ENCODE assay signal across 15 mouse cellular contexts in the genomic region with DNA sequence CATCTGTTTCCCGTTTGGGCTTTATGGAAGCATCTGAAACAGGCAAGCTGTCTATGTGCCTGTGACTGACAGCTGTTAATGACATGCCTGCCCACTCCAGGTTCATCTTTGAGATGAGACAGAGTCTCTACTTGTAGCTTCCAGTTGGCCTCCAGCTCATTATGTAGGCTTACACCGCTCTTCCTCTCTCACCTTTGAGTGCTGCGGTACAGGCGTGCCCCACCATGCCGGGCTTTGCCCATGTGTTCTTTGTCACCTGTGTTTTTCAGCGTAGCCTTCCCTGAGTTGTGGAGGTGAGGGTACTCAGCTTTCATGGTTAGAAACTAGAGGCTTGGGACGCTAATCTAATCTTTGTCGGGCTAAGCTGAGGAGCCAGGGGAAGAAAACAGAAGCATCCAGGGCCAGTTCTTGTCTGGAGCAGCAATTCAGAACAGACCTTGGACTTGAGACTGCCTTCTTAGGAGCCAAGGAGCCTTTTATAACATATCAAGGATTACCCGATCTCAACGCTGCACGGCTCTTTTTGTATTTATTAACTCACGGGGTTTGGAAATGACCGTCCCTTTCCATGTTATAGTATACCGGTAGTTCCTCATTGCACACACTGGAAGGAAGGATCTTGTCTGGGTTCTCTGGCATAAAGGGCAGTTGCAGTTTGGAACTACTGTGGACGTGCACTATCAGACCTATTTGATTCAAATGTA. TPM values are rescaled to one million over a fixed set of nuclear protein-coding genes. Genes with fewer than 3 reads are reported as not detected.
DNase-seq lines count a peak whose midpoint lies in the region; ATAC-seq and TF ChIP-seq lines count a peak whose summit lies in the region.
"Had no signal": no experiment of that assay in that cellular context is flagged by ENCODE, and none has a peak within 500 bp of the region (broad histone marks: within the 10 kb centered on the region; RNA-seq: fewer than 3 reads in every experiment).

No protein-coding gene starts in this region.

- H3K9me3 ChIP-seq in forebrain, embryonic 10.5 days, result no peaks in the 10 kb centered on the region
- H3K9me3 ChIP-seq in forebrain, embryonic 12.5 days, result no peaks in the 10 kb centered on the region
- no peaks in the 10 kb centered on the region for H3K9me3 ChIP-seq in heart, postnatal 0 days (replicated peaks; ENCODE audit: control insufficient read depth, low read length)
- no peaks in the 10 kb centered on the region for H3K9me3 ChIP-seq in stomach, embryonic 15.5 days
- H3K9me3 ChIP-seq in stomach, postnatal 0 days (ENCODE audit: control insufficient read depth, low read length), result no peaks in the 10 kb centered on the region
- H3K9me3 ChIP-seq in midbrain, embryonic 11.5 days (ENCODE audit: control insufficient read depth, low read length), result no peaks in the 10 kb centered on the region
- H3K9me3 ChIP-seq: forebrain, embryonic 13.5 days; hindbrain, embryonic 12.5 days; limb, embryonic 15.5 days; midbrain, embryonic 10.5 days had no signal

- no peak overlapping the region for H3K4me3 ChIP-seq in forebrain, embryonic 10.5 days
- no peak overlapping the region for H3K4me3 ChIP-seq in forebrain, embryonic 12.5 days (replicated peaks)
- no peak overlapping the region for H3K4me3 ChIP-seq in heart, postnatal 0 days (ENCODE audit: low read depth, low read length)
- no peak overlapping the region for H3K4me3 ChIP-seq in stomach, embryonic 15.5 days (replicated peaks)
- H3K4me3 ChIP-seq in stomach, postnatal 0 days (ENCODE audit: low read depth, low read length), result no peak overlapping the region
- H3K4me3 ChIP-seq in midbrain, embryonic 11.5 days (ENCODE audit: low read depth, low read length), result no peak overlapping the region
- H3K4me3 ChIP-seq: forebrain, embryonic 13.5 days; hindbrain, embryonic 12.5 days; limb, embryonic 15.5 days; midbrain, embryonic 10.5 days had no signal

- no peaks in the 10 kb centered on the region for H3K27me3 ChIP-seq in forebrain, embryonic 10.5 days (ENCODE audit: poor library complexity, severe bottlenecking)
- no peaks in the 10 kb centered on the region for H3K27me3 ChIP-seq in forebrain, embryonic 12.5 days
- no peaks in the 10 kb centered on the region for H3K27me3 ChIP-seq in heart, postnatal 0 days (ENCODE audit: control insufficient read depth, insufficient read depth, low read length)
- H3K27me3 ChIP-seq in stomach, embryonic 15.5 days (replicated peaks), result no peaks in the 10 kb centered on the region
- no peaks in the 10 kb centered on the region for H3K27me3 ChIP-seq in stomach, postnatal 0 days (ENCODE audit: control insufficient read depth, insufficient read depth, low read length)
- H3K27me3 ChIP-seq in midbrain, embryonic 11.5 days (ENCODE audit: control insufficient read depth, insufficient read depth, low read length), result no peaks in the 10 kb centered on the region
- H3K27me3 ChIP-seq: forebrain, embryonic 13.5 days; hindbrain, embryonic 12.5 days; limb, embryonic 15.5 days had no signal

- H3K9ac ChIP-seq in forebrain, embryonic 12.5 days, result no peak overlapping the region
- H3K9ac ChIP-seq in heart, postnatal 0 days (replicated peaks; ENCODE audit: low read depth, low read length), result no peak overlapping the region
- H3K9ac ChIP-seq in stomach, embryonic 15.5 days, result no peak overlapping the region
- no peak overlapping the region for H3K9ac ChIP-seq in stomach, postnatal 0 days (ENCODE audit: low read length)
- H3K9ac ChIP-seq in midbrain, embryonic 11.5 days (ENCODE audit: low read length), result no peak overlapping the region
- H3K9ac ChIP-seq: forebrain, embryonic 13.5 days; hindbrain, embryonic 12.5 days; limb, embryonic 15.5 days had no signal

- H3K4me1 ChIP-seq in forebrain, embryonic 10.5 days, result peaks cover 20% of the 10 kb centered on the region
- H3K4me1 ChIP-seq in forebrain, embryonic 12.5 days, result peaks cover 11% of the 10 kb centered on the region
- H3K4me1 ChIP-seq in heart, postnatal 0 days (ENCODE audit: control insufficient read depth, insufficient read depth), result peaks cover 68% of the 10 kb centered on the region
- H3K4me1 ChIP-seq in stomach, embryonic 15.5 days, result peaks cover 24% of the 10 kb centered on the region
- no peaks in the 10 kb centered on the region; the same call in 1 of the 2 replicates for H3K4me1 ChIP-seq in stomach, postnatal 0 days (replicated peaks; ENCODE audit: control insufficient read depth, insufficient read depth)
- H3K4me1 ChIP-seq in midbrain, embryonic 11.5 days (ENCODE audit: control insufficient read depth, insufficient read depth, low read length), result no peaks in the 10 kb centered on the region

- 90% methylated on average over 15 of the region's 15 CpGs for WGBS in forebrain, embryonic 10.5 days
- 92% methylated on average over 15 of the region's 15 CpGs for WGBS in forebrain, embryonic 12.5 days
- 72% methylated on average over 15 of the region's 15 CpGs for WGBS in heart, postnatal 0 days
- WGBS in stomach, embryonic 15.5 days, result 79% methylated on average over 15 of the region's 15 CpGs
- 70% methylated on average over 15 of the region's 15 CpGs for WGBS in stomach, postnatal 0 days
- 94% methylated on average over 15 of the region's 15 CpGs for WGBS in midbrain, embryonic 11.5 days

- no peak for DNase-seq in forebrain, embryonic 10.5 days (ENCODE audit: extremely low spot score, low spot score)
- no peak for DNase-seq in heart, postnatal 0 days (ENCODE audit: low spot score)
- no peak for DNase-seq in heart, postnatal 4 days
- DNase-seq in stomach, postnatal 0 days (ENCODE audit: low spot score), result no peak
- DNase-seq in midbrain, embryonic 11.5 days (ENCODE audit: low spot score, missing footprints), result no peak
- DNase-seq in left cerebral cortex, adult 18-20 months (ENCODE audit: low spot score in 2 of 2), result no peak
- DNase-seq: cerebellum, adult 11-12 months; right cerebral cortex, postnatal 25 days; thymus, postnatal 14 days had no signal

- 0 out of 2 replicates have a peak overlapping the region, but pooled peaks have one; percentile 7 for H3K27ac ChIP-seq in forebrain, embryonic 10.5 days
- H3K27ac ChIP-seq in forebrain, embryonic 12.5 days, result no peak overlapping the region
- H3K27ac ChIP-seq in heart, postnatal 0 days (ENCODE audit: low read depth), result peak overlapping the region; percentile 82
- H3K27ac ChIP-seq in stomach, embryonic 15.5 days, result peak overlapping the region; percentile 64; the same call in 1 of the 2 replicates
- no peak overlapping the region for H3K27ac ChIP-seq in stomach, postnatal 0 days (replicated peaks)
- H3K27ac ChIP-seq in midbrain, embryonic 11.5 days (ENCODE audit: low read depth, low read length), result no peak overlapping the region
- H3K27ac ChIP-seq: forebrain, embryonic 13.5 days; hindbrain, embryonic 12.5 days; limb, embryonic 15.5 days; midbrain, embryonic 10.5 days had no signal

- ATAC-seq in forebrain, embryonic 12.5 days (ENCODE audit: low FRiP score), result no peak
- ATAC-seq in heart, postnatal 0 days (ENCODE audit: insufficient read depth, low read depth), result no peak
- ATAC-seq in stomach, embryonic 15.5 days (ENCODE audit: insufficient read depth, low FRiP score, low read depth), result no peak; the same call in 1 of the 2 replicates
- ATAC-seq in stomach, postnatal 0 days (ENCODE audit: low FRiP score, low TSS enrichment), result no peak
- ATAC-seq in midbrain, embryonic 11.5 days (ENCODE audit: low FRiP score), result no peak
- ATAC-seq: forebrain, embryonic 13.5 days had no signal

- H3K36me3 ChIP-seq in forebrain, embryonic 10.5 days (replicated peaks), result no peaks in the 10 kb centered on the region
- no peaks in the 10 kb centered on the region for H3K36me3 ChIP-seq in forebrain, embryonic 12.5 days (replicated peaks)
- H3K36me3 ChIP-seq in heart, postnatal 0 days (replicated peaks; ENCODE audit: control insufficient read depth, insufficient read depth, low read length), result no peaks in the 10 kb centered on the region
- no peaks in the 10 kb centered on the region for H3K36me3 ChIP-seq in stomach, embryonic 15.5 days
- no peaks in the 10 kb centered on the region for H3K36me3 ChIP-seq in stomach, postnatal 0 days (ENCODE audit: control insufficient read depth, insufficient read depth, low read length)
- no peaks in the 10 kb centered on the region for H3K36me3 ChIP-seq in midbrain, embryonic 11.5 days (ENCODE audit: control insufficient read depth, insufficient read depth, low read length)
- H3K36me3 ChIP-seq: hindbrain, embryonic 12.5 days; limb, embryonic 15.5 days; midbrain, embryonic 10.5 days had no signal

- no peak for TF ChIP-seq CTCF in heart, postnatal 0 days (IDR thresholded peaks at IDR 0.05; ENCODE audit: low read depth)
- TF ChIP-seq CTCF in stomach, postnatal 0 days (IDR thresholded peaks at IDR 0.05; ENCODE audit: low read depth), result no peak

- no peak for TF ChIP-seq EP300 in heart, postnatal 0 days (IDR thresholded peaks at IDR 0.05; ENCODE audit: low read depth)
- no peak for TF ChIP-seq EP300 in stomach, postnatal 0 days (optimal IDR thresholded peaks at IDR 0.05)

- no peak overlapping the region for H3K4me2 ChIP-seq in forebrain, embryonic 12.5 days
- no peak overlapping the region for H3K4me2 ChIP-seq in heart, postnatal 0 days (ENCODE audit: low read depth, low read length)
- H3K4me2 ChIP-seq in stomach, embryonic 15.5 days, result no peak overlapping the region
- no peak overlapping the region for H3K4me2 ChIP-seq in stomach, postnatal 0 days (replicated peaks; ENCODE audit: low read depth)
- H3K4me2 ChIP-seq in midbrain, embryonic 11.5 days, result no peak overlapping the region
- H3K4me2 ChIP-seq: forebrain, embryonic 13.5 days; hindbrain, embryonic 12.5 days; limb, embryonic 15.5 days had no signal

RNA-seq across cellular contexts. Expression of a gene that starts 40.6 kb away (rescaled TPM):
- polyA plus RNA-seq in forebrain, embryonic 10.5 days (2016; fragmentation: Nextera tagmentation; extraction: Ambion mirVana), result 5.4 and 5.5 TPM in 2 replicates
- polyA plus RNA-seq in forebrain, embryonic 12.5 days (2016; fragmentation: Nextera tagmentation; extraction: Ambion mirVana), result 9.0 and 10.3 TPM in 2 replicates
- 30.6 and 33.7 TPM in 2 replicates for total RNA-seq in heart, postnatal 0 days (2014; rRNA removed; ENCODE audit: low replicate concordance)
- polyA plus RNA-seq in heart, postnatal 0 days (2015; fragmentation: Nextera tagmentation; extraction: Ambion mirVana), result 18.8 and 21.2 TPM in 2 replicates
- 10 to 100 TPM; 70.2 to 74.8 TPM for total RNA-seq in heart, postnatal 4 days (2021)
- 15.3 and 18.5 TPM in 2 replicates for polyA plus RNA-seq in stomach, embryonic 15.5 days (2015; fragmentation: Nextera tagmentation; extraction: Ambion mirVana)
- 16.2 and 20.3 TPM in 2 replicates for polyA plus RNA-seq in stomach, postnatal 0 days (2015; fragmentation: Nextera tagmentation; extraction: Ambion mirVana)
- 8.2 and 8.6 TPM in 2 replicates for polyA plus RNA-seq in midbrain, embryonic 11.5 days (2014; fragmentation: Nextera tagmentation; extraction: Ambion mirVana)
- 100 to 1,000 TPM; 185 to 192 TPM for total RNA-seq in left cerebral cortex, adult 18-20 months (2021)

Comparison
In these comparisons a context has a peak if more than half of its experiments do, and no peak if none do; other contexts are left out.
1. H3K27ac ChIP-seq: peak in forebrain, embryonic 10.5 days (single experiment), heart, postnatal 0 days (single experiment) and stomach, embryonic 15.5 days (single experiment); none in forebrain, embryonic 12.5 days (single experiment), stomach, postnatal 0 days (single experiment) and midbrain, embryonic 11.5 days (single experiment).